Mouse (Mus musculus): Measurements from ENCODE around the gene Aspscr1.

Aspscr1 gene

GRCm38 (mm10) chr11:120744121-120744701 is 71.4 kb downstream of the Aspscr1 start:
- no peak for DNase-seq

DNA sequence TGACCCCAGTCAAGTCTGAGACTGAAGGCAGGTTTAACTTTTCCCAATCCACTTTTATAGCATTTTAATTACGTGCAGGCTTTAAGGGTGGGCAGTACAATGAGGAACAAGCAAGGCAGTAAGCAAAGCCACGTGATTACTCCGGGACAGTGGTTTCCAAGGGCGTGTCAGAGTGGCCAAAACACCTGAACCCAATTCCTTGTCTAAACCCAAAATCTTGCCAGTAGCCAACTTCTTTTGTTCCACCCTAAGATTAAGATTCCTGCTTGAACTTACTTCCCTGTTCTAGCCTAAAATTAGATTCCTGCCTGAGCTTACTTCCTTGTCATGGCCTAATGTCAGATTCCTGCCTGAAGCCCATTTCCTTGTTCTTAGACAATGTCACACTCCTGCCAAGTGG is 75.2 kb downstream of the Aspscr1 start:
- no peak for DNase-seq

DNA sequence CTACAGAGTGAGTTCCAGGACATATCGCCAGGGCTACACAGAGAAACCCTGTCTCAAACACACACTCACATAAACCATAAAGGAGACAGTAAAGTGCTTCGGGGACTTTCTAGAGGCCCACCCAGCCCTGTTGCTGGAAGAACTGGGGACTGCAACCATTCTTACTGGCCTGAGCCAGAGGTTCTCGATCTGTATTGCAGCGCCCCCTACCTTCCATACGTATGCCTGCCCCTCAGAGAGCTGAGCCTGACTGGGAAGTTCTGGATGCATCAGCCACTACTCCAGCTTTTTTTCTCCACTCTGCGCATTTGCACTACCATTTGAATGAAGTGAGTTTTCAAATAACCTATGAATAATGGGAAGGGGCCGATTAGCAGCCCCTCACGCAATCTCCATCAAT is 76.7 kb downstream of the Aspscr1 start:
- DNase-seq = no peak

GRCm38 (mm10) chr11:120751606-120752005 is 78.8 kb downstream of the Aspscr1 start:
- no peak for DNase-seq
